Mouse (Mus musculus) c-Kit-negative CD71-positive TER-119-positive erythroid progenitor cells, embryonic 14.5 days (primary cell): ENCODE data around the gene Cnr1.

Experiments used
- DNase-seq: peaks from one replicate; pipeline ENCODE4 v3.0.0-alpha.2; 2013; ENCODE audit warnings: low read depth, low spot score

The Cnr1 gene

DNA sequence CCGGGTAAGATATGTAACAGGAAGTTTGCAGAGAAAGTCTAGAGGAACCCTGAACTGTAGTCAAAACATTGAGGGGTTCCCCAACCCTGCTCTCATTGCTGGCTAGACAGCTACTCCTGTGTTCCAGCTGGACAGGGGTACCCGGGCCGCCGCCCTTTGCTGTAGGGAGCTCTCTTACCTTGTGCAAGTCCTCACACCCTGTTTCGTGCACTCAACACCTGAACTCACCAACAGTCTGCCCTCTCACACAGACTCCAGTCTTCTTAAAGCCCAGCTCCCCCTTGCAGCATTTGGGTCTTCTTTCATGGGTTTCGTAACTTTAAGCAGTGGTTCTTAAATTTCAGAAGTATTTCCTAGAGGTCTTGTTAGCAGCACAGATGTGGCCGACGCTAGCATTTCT lies 7.0 kb downstream of the Cnr1 start:
- no peak for DNase-seq

DNA sequence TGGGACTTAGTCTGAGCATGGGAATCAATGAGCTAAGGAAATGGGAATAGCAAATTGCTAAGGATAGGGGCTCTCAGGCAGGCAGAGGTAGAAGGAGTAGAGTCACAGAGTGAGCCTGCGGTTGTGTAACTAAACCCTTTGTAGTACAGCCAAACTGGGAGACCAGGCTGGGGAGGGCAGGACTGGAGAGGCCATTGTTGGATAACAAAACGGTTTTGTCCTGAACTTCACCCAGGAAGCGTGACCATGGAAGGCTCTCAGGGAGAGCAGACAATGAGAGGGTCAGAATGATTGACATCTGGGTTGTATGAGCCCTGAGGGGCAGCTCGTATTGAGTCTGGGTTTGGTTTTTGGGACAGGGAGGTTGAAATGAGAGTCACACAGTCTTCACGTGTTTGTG lies 17.2 kb downstream of the Cnr1 start:
- DNase-seq: no peak

DNA sequence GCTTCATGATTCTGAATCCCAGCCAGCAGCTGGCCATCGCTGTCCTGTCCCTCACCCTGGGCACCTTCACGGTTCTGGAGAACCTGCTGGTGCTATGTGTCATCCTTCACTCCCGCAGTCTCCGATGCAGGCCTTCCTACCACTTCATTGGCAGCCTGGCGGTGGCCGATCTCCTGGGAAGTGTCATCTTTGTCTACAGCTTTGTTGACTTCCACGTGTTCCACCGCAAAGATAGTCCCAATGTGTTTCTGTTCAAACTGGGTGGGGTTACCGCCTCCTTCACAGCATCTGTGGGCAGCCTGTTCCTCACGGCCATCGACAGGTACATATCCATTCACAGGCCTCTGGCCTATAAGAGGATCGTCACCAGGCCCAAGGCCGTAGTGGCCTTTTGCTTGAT lies 19.5 kb downstream of the Cnr1 start:
- no peak for DNase-seq

DNA sequence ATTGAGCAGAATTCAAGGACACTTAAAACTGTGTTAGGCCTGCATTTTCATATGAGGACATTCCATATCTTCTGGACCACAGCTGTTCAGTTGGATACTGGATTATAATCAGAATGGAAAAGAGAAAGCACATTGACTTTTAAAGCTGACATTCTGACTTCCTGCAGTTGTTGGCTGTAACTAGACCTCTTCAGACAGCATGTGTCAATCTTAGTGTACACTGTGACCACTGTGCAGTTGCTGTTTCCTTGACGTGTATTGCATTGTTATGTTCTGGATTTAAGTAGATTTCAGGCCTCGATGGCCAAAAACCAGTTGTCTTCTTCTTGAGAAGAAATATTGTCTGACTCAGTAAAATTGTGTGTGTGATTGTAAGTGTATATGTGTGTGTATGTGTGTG lies 21.3 kb downstream of the Cnr1 start:
- no peak for DNase-seq

DNA sequence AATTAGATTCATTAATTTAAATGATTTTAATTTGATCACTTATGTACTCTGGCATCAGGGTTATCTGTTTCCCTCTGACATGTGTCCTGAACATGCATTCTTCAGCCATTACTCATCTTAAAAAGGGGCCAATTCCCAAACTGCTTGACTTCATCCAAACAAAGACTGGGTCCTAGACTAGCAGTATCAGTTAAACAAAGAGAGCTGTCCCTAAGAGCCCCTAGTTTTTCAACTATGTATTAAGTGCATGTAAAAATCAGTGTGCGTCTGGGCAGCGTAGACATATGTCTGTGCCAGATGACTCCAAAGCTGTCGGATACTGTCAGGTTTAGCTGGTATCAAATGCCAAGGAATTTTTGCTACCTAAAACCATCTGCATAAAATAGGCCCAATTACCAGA lies 23.2 kb downstream of the Cnr1 start:
- no peak for DNase-seq

DNA sequence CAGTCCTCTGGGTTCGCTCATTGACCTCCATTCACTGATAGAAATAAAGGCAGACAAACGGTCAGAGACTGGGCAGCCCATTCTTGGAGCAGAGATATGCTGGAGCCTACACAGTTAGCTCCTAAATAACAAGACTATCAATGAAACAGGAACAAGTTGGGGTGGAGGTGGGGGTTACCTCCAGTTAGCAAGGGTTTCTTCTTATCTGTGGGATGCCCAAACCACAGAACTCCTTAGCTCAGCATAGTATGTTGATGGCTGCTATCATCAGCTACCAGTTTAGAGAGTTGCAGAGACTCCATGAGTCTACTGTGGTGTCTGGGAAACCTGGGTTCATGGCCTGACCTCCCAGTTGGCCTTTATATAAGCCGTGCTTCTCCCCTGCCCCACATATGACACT lies 33.0 kb downstream of the Cnr1 start:
- DNase-seq: no peak

DNA sequence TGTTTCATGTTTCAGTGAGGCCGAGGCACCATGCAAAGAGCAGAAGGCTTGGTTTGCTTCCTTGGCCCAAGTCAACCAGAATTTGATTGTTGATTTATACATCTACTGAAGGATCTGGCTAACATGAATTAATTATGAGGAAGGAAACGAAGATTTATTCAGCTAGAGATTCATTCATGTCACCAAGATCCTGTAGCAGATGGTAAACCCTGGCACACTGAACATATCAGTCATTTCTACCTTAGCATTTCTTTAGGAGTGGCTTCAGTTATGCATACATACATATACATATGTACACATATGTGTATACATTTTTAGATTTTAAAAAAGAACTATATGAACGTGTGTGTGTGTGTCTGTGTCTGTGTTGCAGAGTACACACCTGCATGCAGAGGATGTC lies 34.1 kb downstream of the Cnr1 start:
- no peak for DNase-seq

DNA sequence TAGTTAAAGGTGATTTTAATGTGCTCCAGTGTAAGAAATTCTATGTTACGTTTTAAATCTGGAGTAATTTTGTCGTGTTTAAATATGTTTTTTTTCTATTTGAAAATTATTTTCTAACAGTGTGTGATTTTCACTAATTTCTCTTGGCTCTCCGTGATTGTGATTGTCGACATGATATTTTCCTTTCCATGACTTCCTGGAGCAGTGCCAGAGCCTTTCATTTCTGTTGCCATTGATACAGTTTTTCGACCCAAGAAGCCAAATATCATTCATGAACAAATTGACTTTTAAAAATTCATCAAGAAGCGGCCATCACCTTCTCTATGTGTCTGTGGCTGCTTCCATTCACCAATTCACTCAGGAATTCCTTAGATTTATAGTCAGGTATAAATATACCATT lies 35.4 kb downstream of the Cnr1 start:
- no peak for DNase-seq

DNA sequence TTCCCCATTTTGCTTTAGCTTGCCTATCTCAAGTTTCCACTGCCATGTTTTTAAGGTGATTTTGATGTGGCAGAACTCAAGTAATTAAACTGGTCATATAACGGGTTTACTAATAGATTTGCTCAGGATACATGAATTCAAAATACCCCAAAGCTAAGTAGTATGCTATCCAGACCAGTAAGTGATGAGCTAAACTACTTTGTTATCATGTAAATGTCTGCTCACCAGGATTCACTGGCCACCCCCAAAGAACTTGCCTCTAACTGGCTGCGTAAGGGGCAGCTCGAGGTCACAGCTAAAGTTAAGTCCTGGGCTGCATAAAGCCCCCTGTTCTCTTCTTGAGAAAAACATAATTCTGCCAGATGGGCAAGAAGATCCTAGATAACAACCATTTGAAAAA lies 46.3 kb downstream of the Cnr1 start:
- no peak for DNase-seq

DNA sequence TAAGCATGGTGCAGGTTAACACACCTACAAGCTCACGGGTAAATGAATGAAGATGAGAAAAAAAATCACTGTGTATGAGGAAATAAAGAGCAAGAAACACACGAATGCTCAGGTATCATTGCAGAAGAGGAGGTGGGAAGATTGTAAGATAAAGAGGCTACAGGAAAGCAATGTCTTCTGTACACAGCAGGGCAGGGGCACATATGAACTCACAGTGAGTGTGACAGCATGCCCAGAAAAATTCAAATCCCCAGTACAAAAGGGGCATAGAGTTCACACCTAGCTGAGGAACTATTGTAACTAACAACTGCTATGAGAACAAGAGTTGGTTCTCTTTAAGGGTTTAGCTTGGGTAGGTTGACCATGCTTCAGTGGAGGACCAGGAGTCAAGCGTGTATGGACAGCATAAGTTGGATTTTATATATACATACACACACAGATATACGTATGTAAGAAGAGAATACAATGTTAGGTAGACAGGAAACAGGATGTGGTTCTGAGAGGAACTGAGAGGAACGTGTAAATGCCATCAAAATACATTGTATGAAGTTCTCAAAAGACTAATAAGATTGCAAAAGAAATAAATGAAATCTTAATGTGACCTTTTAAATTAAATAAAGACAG lies 64.2 kb downstream of the Cnr1 start:
- DNase-seq: no peak

DNA sequence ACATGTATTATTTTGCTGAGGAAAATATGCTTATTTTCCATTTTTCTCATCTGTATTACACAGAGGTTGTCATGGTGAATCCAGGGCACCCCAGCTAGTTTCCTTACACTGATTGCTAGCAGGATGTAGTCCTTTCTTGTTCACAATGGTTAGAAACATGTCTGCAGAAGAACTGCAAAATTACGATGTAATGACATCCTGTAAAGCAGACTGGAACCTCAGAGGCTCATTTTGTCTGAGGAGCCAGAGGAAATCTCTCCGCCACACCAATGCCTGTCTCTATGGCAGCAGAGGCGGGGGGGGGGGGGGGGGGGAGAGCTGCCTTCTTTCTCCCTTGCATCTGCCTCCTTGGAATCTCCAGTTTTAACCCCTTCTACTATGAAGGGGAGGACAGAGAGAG lies 68.3 kb downstream of the Cnr1 start:
- DNase-seq: no peak

DNA sequence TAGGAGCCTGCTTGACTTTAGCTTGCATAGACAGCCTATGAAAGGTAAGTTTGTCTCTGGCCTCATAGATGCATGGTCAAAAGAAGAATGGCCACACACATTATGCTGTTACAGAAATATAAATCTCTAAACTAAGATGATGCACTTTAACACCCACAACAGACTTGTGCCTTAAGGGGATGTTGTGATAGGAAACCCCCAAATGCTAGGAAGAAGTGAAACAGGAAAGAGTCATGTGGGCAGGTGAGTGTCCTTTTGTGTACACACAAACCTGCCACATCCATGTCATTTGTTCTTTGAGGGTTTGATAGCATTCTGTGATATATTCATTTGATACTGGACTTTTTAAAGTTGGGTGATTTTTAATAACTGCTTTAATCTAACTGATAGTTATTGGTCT lies 72.0 kb downstream of the Cnr1 start:
- no peak for DNase-seq
